Mouse (Mus musculus): Measurements from ENCODE around the gene Gm11562. TPM values are rescaled to one million over a fixed set of nuclear protein-coding genes. Genes with fewer than 3 reads are reported as not detected.
"Not testable (repeated sequence)": the region's sequence is repeated elsewhere in the genome, so short reads cannot be mapped to it uniquely, and the experiment has no call there.

Gm11562 gene
- polyA plus RNA-seq (2011; ENCODE audit: insufficient read depth, insufficient read length, low read depth, missing spikeins), result not detected in 2 replicates

DNA sequence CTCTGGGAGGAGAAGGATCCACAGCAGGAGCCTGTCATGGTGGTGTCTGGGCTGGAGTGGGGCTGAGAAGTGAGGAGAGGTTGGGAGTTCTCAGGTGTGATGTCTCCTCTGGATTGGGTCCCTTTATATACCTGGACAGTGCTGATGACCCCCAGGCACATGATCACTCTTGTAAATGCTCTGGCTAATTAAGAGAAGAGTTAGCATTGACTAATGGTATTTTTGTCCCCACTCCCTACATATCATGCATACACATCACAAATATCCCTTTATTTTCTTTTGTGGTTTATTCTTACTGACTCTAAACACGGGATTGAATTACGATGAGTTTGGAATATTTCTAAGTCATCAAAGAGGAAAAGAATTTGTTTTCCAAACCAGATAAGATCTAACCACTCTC lies at the start of gene Gm11562:
Gene Gm11562, minus strand, starts transcription at position 101 of the 400 bp plus-strand sequence.
- no peaks in the 10 kb centered on the region; the same call in 1 of the 2 replicates for H3K27me3 ChIP-seq (ENCODE audit: control insufficient read depth, insufficient read depth, low read length, poor library complexity, severe bottlenecking)
- TF ChIP-seq CTCF (IDR thresholded peaks at IDR 0.05; ENCODE audit: low read depth, low read length) (no peak), POLR2A (IDR thresholded peaks at IDR 0.05; ENCODE audit: insufficient read depth, low read length) (no peak), EP300 (IDR thresholded peaks at IDR 0.05; ENCODE audit: insufficient read depth, low read depth, low read length) (no peak)
- H3K4me1 ChIP-seq (ENCODE audit: control insufficient read depth, insufficient read depth, low read length), result no peaks in the 10 kb centered on the region
- no peaks in the 10 kb centered on the region for H3K36me3 ChIP-seq (ENCODE audit: control insufficient read depth, insufficient read depth, low read length, poor library complexity, severe bottlenecking)
- no peaks in the 10 kb centered on the region for H3K9me3 ChIP-seq (replicated peaks; ENCODE audit: control insufficient read depth, insufficient read depth, low read length, poor library complexity, severe bottlenecking)
- H3K27ac ChIP-seq (ENCODE audit: insufficient read depth, low read length), result no peak within 1 kb of the TSS
- no peak within 1 kb of the TSS for H3K9ac ChIP-seq (ENCODE audit: low read depth, poor library complexity, severe bottlenecking)
- H3K4me3 ChIP-seq (ENCODE audit: low read depth, low read length), result no peak within 1 kb of the TSS

DNA sequence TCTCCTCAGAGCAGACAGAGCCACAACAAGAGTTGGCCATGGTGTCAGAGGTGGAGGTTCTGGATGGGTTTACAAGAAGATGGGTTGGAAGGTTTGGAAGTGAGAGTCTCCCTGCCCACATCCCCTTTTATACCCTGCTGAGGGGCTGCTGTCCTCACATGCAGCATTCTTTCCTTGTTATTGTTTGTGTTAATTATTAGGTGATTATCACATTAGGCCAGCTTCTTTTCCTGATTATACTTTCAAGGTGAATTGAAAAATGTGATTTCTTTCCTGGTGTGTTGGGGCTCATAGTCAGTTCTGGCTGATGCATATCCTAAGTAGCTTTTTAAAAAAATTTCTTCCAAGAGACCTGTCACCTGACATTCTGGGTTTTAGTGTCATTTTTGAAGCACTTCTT lies 45.6 kb upstream of the Gm11562 start, which contains the start of gene Krtap4-6:
Gene Krtap4-6, minus strand, starts transcription at position 101 of the 400 bp plus-strand sequence.
- Histone ChIP-seq H3K4me1 (ENCODE audit: control insufficient read depth, insufficient read depth, low read length) (no peaks in the 10 kb centered on the region), H3K27ac (ENCODE audit: insufficient read depth, low read length) (no peak within 1 kb of the TSS), H3K36me3 (ENCODE audit: control insufficient read depth, insufficient read depth, low read length, poor library complexity, severe bottlenecking) (no peaks in the 10 kb centered on the region), H3K9ac (ENCODE audit: low read depth, poor library complexity, severe bottlenecking) (no peak within 1 kb of the TSS), H3K9me3 (replicated peaks; ENCODE audit: control insufficient read depth, insufficient read depth, low read length, poor library complexity, severe bottlenecking) (no peaks in the 10 kb centered on the region), H3K27me3 (ENCODE audit: control insufficient read depth, insufficient read depth, low read length, poor library complexity, severe bottlenecking) (no peaks in the 10 kb centered on the region; the same call in 1 of the 2 replicates), H3K4me3 (ENCODE audit: low read depth, low read length) (no peak within 1 kb of the TSS)
- TF ChIP-seq POLR2A (IDR thresholded peaks at IDR 0.05; ENCODE audit: insufficient read depth, low read length), result no peak
- no peak for TF ChIP-seq CTCF (IDR thresholded peaks at IDR 0.05; ENCODE audit: low read depth, low read length)
- TF ChIP-seq EP300 (IDR thresholded peaks at IDR 0.05; ENCODE audit: insufficient read depth, low read depth, low read length), result no peak

DNA sequence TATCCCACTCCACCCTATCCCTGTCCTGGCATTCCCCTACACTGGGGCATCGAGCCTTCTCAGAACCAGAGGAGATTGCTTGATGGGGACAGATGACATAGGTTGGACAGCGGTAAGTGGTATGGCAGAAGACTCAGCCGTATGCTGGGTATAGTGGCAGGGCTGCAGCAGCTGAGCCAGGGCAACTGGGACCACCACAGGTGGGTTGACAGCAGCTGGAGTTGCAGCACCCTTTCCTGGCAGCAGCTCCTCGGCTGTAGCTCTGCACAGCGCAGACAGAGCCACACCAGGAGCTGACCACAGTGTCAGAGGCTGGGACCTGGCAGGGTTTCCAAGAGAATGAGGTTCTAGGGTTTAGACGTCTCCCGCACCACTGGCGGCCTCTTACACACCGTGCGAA lies 42.6 kb upstream of the Gm11562 start:
- Histone ChIP-seq H3K4me3 (ENCODE audit: low read depth, low read length) (no peak overlapping the region), H3K9me3 (replicated peaks; ENCODE audit: control insufficient read depth, insufficient read depth, low read length, poor library complexity, severe bottlenecking) (no peaks in the 10 kb centered on the region), H3K9ac (ENCODE audit: low read depth, poor library complexity, severe bottlenecking) (no peak overlapping the region), H3K4me1 (ENCODE audit: control insufficient read depth, insufficient read depth, low read length) (no peaks in the 10 kb centered on the region), H3K36me3 (ENCODE audit: control insufficient read depth, insufficient read depth, low read length, poor library complexity, severe bottlenecking) (no peaks in the 10 kb centered on the region), H3K27ac (ENCODE audit: insufficient read depth, low read length) (no peak overlapping the region), H3K27me3 (ENCODE audit: control insufficient read depth, insufficient read depth, low read length, poor library complexity, severe bottlenecking) (no peaks in the 10 kb centered on the region; the same call in 1 of the 2 replicates)
- TF ChIP-seq EP300 (IDR thresholded peaks at IDR 0.05; ENCODE audit: insufficient read depth, low read depth, low read length) (no peak), POLR2A (IDR thresholded peaks at IDR 0.05; ENCODE audit: insufficient read depth, low read length) (no peak), CTCF (IDR thresholded peaks at IDR 0.05; ENCODE audit: low read depth, low read length) (no peak)

DNA sequence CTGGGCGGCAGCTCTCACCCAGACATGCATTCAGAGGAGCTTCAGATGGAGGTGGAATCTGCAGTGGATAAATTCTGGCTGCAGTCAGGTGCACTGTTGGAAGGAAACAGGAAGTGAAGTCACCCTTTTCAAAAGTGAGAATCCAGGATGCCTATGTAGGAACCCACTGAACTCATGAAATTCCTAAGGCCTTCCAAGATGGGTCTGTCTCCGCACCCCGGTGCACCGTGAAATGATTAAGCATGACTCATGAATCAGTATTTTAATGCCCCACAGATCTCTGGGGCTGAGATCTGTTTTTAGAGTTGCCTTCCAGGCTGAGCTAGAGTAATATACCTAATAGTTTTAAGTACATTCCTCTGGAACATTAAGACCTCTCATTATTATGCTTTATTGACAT lies 39.0 kb upstream of the Gm11562 start:
- Histone ChIP-seq H3K4me3 (ENCODE audit: low read depth, low read length) (no peak overlapping the region), H3K9me3 (replicated peaks; ENCODE audit: control insufficient read depth, insufficient read depth, low read length, poor library complexity, severe bottlenecking) (no peaks in the 10 kb centered on the region), H3K27me3 (ENCODE audit: control insufficient read depth, insufficient read depth, low read length, poor library complexity, severe bottlenecking) (no peaks in the 10 kb centered on the region), H3K27ac (ENCODE audit: insufficient read depth, low read length) (no peak overlapping the region), H3K36me3 (ENCODE audit: control insufficient read depth, insufficient read depth, low read length, poor library complexity, severe bottlenecking) (no peaks in the 10 kb centered on the region), H3K4me1 (ENCODE audit: control insufficient read depth, insufficient read depth, low read length) (peaks cover 2% of the 10 kb centered on the region), H3K9ac (ENCODE audit: low read depth, poor library complexity, severe bottlenecking) (no peak overlapping the region)
- TF ChIP-seq POLR2A (IDR thresholded peaks at IDR 0.05; ENCODE audit: insufficient read depth, low read length) (no peak), CTCF (IDR thresholded peaks at IDR 0.05; ENCODE audit: low read depth, low read length) (no peak), EP300 (IDR thresholded peaks at IDR 0.05; ENCODE audit: insufficient read depth, low read depth, low read length) (no peak)

DNA sequence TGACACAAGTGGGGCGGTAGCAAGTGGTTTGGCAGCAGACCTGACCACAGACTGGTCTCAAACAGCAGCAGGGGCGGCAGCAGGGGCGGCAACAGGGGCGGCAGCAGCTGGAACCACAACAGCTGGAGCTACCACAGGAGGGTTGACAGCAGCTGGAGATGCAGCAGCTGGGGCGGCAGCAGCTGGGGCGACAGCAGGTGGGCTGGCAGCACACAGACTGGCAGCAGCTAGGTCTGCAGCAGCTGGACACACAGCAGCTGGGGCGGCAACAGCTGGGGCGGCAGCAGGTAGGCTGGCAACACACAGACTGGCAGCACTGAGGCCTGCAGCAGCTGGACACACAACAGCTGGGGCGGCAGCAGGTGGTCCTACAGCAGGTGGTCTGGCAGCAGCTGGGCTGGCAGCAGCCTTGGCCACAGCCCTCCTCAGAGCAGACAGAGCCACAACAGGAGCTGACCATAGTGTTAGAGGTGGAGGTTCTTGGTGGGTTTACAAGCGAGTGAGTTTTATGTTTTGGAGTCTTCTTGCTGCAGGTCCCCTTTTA lies 38.3 kb upstream of the Gm11562 start, which contains the start of gene Gm11563:
Gene Gm11563, minus strand, starts transcription at position 494 of the 544 bp plus-strand sequence.
- not testable (repeated sequence) for H3K27ac ChIP-seq (ENCODE audit: insufficient read depth, low read length); H3K36me3 ChIP-seq (ENCODE audit: control insufficient read depth, insufficient read depth, low read length, poor library complexity, severe bottlenecking); H3K4me3 ChIP-seq (ENCODE audit: low read depth, low read length); H3K9ac ChIP-seq (ENCODE audit: low read depth, poor library complexity, severe bottlenecking); H3K9me3 ChIP-seq (replicated peaks; ENCODE audit: control insufficient read depth, insufficient read depth, low read length, poor library complexity, severe bottlenecking); H3K27me3 ChIP-seq (ENCODE audit: control insufficient read depth, insufficient read depth, low read length, poor library complexity, severe bottlenecking); H3K4me1 ChIP-seq (ENCODE audit: control insufficient read depth, insufficient read depth, low read length)

- H3K9me3 ChIP-seq (replicated peaks; ENCODE audit: control insufficient read depth, insufficient read depth, low read length, poor library complexity, severe bottlenecking), result no peaks in the 10 kb centered on the region
- H3K9ac ChIP-seq (ENCODE audit: low read depth, poor library complexity, severe bottlenecking), result no peak overlapping the region
- no peaks in the 10 kb centered on the region for H3K27me3 ChIP-seq (ENCODE audit: control insufficient read depth, insufficient read depth, low read length, poor library complexity, severe bottlenecking)
- H3K27ac ChIP-seq (ENCODE audit: insufficient read depth, low read length), result no peak overlapping the region
- no peak overlapping the region for H3K4me3 ChIP-seq (ENCODE audit: low read depth, low read length)
- TF ChIP-seq CTCF (IDR thresholded peaks at IDR 0.05; ENCODE audit: low read depth, low read length) (no peak), EP300 (IDR thresholded peaks at IDR 0.05; ENCODE audit: insufficient read depth, low read depth, low read length) (no peak), POLR2A (IDR thresholded peaks at IDR 0.05; ENCODE audit: insufficient read depth, low read length) (no peak)
- H3K36me3 ChIP-seq (ENCODE audit: control insufficient read depth, insufficient read depth, low read length, poor library complexity, severe bottlenecking), result no peaks in the 10 kb centered on the region
- H3K4me1 ChIP-seq (ENCODE audit: control insufficient read depth, insufficient read depth, low read length), result peaks cover 2% of the 10 kb centered on the region
Measured at GRCm38 (mm10) chr11:99657051-99657450, 36.8 kb upstream of the Gm11562 start.

Data from ES-Bruce4 (cell line).